Mouse (Mus musculus): ENCODE data around the gene Prr5l. TPM values are rescaled to one million over a fixed set of nuclear protein-coding genes. Genes with fewer than 3 reads are reported as not detected.

Gene Prr5l
- polyA plus RNA-seq (2015; fragmentation: Illumina TruSeq; extraction: RNeasy Lipid Tissue Mini Kit (QIAGEN cat#74804); ENCODE audit: low read depth, low replicate concordance), result 16.7 TPM

DNA sequence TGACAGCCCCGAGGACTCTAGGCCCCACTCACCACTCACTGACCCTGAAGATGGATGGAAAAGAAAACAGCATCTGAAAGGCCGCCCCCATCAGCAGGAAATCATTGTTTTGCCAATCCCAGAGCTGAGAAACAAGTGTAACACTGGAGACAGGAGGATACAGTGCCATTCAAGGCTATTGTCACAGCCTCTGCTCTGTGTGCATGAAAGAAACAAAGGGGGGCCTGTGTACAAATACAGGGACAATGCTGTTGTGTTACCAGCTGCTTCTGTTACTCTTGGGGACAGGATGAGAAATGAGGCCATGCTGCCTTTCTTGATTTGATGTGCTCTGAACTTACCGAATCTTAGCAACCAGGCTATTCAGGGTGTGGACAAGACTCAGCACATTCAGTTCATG lies at the start of gene Prr5l:
Gene Prr5l (minus strand): TSS at position 30 of the 400 bp plus-strand sequence.

DNA sequence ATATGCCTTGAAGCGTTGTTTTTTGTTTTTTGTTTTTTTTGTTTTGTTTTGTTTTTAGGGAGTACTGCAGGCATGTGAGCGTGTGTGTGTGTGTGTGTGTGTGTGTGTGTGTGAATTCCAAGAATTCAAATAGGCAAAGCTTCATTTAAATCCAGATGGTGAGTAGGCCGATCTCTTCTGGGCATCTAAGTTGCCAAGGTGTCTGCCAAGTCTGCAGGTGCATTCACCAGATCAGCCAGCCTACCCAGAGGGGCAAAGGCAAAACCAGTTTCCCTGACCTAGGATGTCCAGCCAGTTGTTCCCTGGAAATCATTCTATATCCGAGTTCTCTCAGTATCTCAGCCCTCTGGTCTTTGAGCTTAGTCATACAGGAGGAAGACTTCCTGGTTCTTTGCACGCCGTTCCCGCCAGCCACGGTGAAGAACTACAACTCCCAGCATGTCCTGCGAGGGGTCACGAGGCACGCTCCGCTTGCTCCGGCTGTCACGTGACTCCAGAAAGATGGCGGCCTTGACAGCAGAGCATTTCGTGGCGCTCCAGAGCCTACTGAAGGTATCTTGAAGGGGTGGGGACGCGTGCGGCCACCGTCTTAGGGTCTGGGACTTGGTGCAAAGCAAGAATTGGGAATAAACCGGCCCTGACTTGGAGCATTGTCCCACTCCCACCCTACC lies 3.1 kb upstream of the Prr5l start, which contains the start of gene Commd9:
Gene Commd9 (plus strand): TSS at position 480 of the 671 bp plus-strand sequence.

DNA sequence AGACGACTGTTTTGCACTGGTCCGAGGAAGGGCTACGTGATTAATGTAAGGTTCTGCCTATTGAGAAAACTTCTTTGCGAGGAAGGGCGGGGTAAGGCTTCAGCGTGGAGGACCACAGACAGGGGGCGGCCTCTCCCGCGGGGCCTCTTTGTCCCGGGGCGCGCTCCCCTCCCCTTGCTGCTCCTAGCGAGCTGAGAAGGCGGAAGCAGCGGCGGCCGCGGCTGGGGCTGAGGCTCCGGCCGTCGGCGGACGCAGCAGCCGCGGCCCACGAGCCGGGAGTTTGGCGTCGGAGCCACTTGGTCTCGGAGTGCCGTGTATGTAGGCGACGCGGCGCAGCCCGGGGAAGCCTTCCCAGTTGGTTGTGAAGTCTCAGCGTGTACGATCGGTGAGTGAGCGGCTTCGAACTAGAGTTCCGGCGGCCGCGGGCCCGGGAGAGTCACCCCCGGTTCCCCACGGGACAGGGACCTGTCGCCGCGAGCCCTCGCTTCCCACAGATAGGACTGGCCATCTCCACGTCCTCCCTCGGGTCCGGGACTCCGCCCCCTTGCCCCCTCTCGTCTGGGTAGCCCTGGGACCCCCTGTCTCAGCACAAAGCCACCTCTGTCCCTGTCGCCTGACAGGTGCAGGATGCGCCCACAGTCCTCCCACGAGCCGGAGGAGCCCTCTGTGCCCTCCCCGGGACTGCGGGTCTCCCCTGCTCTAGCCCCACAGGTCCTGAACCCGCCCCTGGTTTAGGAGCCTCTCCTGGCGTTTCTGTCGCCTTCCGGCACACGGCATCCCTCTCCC lies 204.4 kb downstream of the Prr5l start, which contains the start of gene Traf6:
Gene Traf6 (plus strand): TSS at position 194 of the 786 bp plus-strand sequence.

Other genes starting within 250 kb of the Prr5l start
- gene Rag1, start 233.5 kb downstream of the Prr5l start, polyA plus RNA-seq (2015; fragmentation: Illumina TruSeq; extraction: RNeasy Lipid Tissue Mini Kit (QIAGEN cat#74804); ENCODE audit: low read depth, low replicate concordance), result 0.09 TPM
- gene B230118H07Rik, start 233.5 kb downstream of the Prr5l start, polyA plus RNA-seq (2015; fragmentation: Illumina TruSeq; extraction: RNeasy Lipid Tissue Mini Kit (QIAGEN cat#74804); ENCODE audit: low read depth, low replicate concordance), result 67.3 TPM
- 9.8 TPM for gene Traf6, start 204.6 kb downstream of the Prr5l start, polyA plus RNA-seq (2015; fragmentation: Illumina TruSeq; extraction: RNeasy Lipid Tissue Mini Kit (QIAGEN cat#74804); ENCODE audit: low read depth, low replicate concordance)
- gene Commd9, start 3.2 kb upstream of the Prr5l start, polyA plus RNA-seq (2015; fragmentation: Illumina TruSeq; extraction: RNeasy Lipid Tissue Mini Kit (QIAGEN cat#74804); ENCODE audit: low read depth, low replicate concordance), result 52.9 TPM